Mouse (Mus musculus) liver, embryonic 15.5 days (tissue): ENCODE results near the gene Cdk20. TPM values are rescaled to one million over a fixed set of nuclear protein-coding genes. Genes with fewer than 3 reads are reported as not detected.

Source experiments
- ATAC-seq: fragments of 200-750 bp; cut with Nextera tagmentation; 2 replicates; pipeline ENCODE4 v1.8.0; 2017; ENCODE audit warnings: moderate number of reproducible peaks, mild to moderate bottlenecking, moderate library complexity; ENCODE audit not compliant: insufficient read depth
- H3K27ac ChIP-seq: fragments of 300-500 bp; sonication (generic); replicated peaks from 2 replicates; pipeline ENCODE4 v1.5.1; 2015; ENCODE audit warnings: mild to moderate bottlenecking, inconsistent platforms
- H3K27me3 ChIP-seq: fragments of 300-500 bp; sonication (generic); 2 replicates; pipeline ENCODE4 v1.6.1; 2015; ENCODE audit warnings: mild to moderate bottlenecking, inconsistent platforms
- H3K36me3 ChIP-seq: fragments of 300-500 bp; sonication (generic); replicated peaks from 2 replicates; pipeline ENCODE4 v1.6.1; 2015; ENCODE audit warnings: moderate library complexity, mild to moderate bottlenecking, inconsistent platforms
- H3K4me1 ChIP-seq: fragments of 300-500 bp; sonication (generic); replicated peaks from 2 replicates; pipeline ENCODE4 v1.6.1; 2015; ENCODE audit warnings: inconsistent platforms
- H3K4me2 ChIP-seq: fragments of 300-500 bp; sonication (generic); 2 replicates; pipeline ENCODE4 v1.6.1; 2015; ENCODE audit warnings: moderate library complexity, mild to moderate bottlenecking, inconsistent platforms
- H3K4me3 ChIP-seq: fragments of 300-500 bp; sonication (generic); replicated peaks from 2 replicates; pipeline ENCODE4 v1.5.1; 2015; ENCODE audit warnings: mild to moderate bottlenecking, inconsistent platforms
- H3K9ac ChIP-seq: fragments of 300-500 bp; sonication (generic); 2 replicates; pipeline ENCODE4 v1.6.1; 2015; ENCODE audit warnings: moderate library complexity, mild to moderate bottlenecking, inconsistent platforms
- H3K9me3 ChIP-seq: fragments of 300-500 bp; sonication (generic); replicated peaks from 2 replicates; pipeline ENCODE4 v1.6.1; 2016; ENCODE audit warnings: inconsistent platforms
- WGBS: fragments of 180-500 bp; shearing (Covaris S2); methylation state at CpG from one replicate; pipeline ENCODE4 v1.1.7; 2015; ENCODE audit warnings: mixed read lengths; ENCODE audit not compliant: insufficient replicate concordance; 5-methylcytosine and 5-hydroxymethylcytosine counted together
- polyA plus RNA-seq: library from polyadenylated mRNA; unstranded; fragments of >200 nt; fragmentation: Nextera tagmentation; extraction: Ambion mirVana; gene quantifications from 2 replicates; pipeline ENCODE4 v1.2.1, GENCODE M21; 2015

Cdk20 gene
- polyA plus RNA-seq, 1 experiment from 2014 or later, result 3.4 TPM

DNA sequence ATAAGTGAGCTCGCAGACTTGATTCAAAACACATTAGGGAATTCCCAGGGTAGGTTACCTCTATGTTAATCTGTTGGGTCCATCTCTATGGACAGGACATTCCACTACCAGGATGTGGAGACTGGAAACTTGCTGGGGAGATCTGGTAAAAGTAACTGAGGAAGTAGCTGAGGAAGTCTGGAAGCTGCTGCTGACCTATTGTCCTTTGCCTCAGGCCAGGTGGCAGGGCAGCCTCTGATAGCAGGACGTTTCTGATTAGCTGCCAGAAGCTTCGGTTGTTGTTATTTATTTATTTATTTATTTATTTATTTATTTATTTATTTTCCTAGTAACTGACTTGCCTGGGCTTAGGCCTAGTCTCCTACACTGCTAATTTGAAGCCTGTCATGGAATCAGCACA lies 28.6 kb upstream of the Cdk20 start:
- no peak overlapping the region for H3K9ac ChIP-seq
- no peak overlapping the region for H3K27ac ChIP-seq
- no peak overlapping the region for H3K4me2 ChIP-seq
- H3K4me3 ChIP-seq, result no peak overlapping the region
- no peak for ATAC-seq
- H3K27me3 ChIP-seq, result no peaks in the 10 kb centered on the region
- H3K4me1 ChIP-seq, result peaks cover 22% of the 10 kb centered on the region
- 38% methylated on average over 3 of the region's 3 CpGs for WGBS
- H3K36me3 ChIP-seq, result no peaks in the 10 kb centered on the region
- H3K9me3 ChIP-seq, result no peaks in the 10 kb centered on the region

DNA sequence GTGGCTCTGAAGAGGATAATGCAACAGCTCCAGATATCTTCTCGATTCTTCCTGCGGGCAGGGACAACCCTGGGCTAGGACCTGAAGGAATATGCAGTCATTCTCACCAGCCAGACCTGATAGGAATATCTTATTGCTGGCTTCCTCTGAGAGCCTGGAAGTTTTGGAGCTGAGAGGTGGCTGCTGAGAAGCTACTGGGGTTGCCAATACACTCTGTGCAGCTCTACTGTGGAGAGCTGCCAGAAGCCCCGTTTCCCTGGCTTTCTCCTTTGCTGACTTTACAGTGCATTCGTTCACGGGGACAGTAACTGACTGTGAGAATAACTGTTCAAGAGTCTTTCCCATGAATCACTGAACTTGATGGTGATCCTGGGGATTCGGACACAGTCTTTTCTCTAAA lies 26.6 kb upstream of the Cdk20 start:
- peaks cover 38% of the 10 kb centered on the region for H3K4me1 ChIP-seq
- H3K27ac ChIP-seq, result no peak overlapping the region
- H3K36me3 ChIP-seq, result no peaks in the 10 kb centered on the region
- no peak overlapping the region for H3K4me2 ChIP-seq
- H3K4me3 ChIP-seq, result no peak overlapping the region
- H3K27me3 ChIP-seq, result no peaks in the 10 kb centered on the region
- 76% methylated on average over 6 of the region's 6 CpGs for WGBS
- H3K9me3 ChIP-seq, result no peaks in the 10 kb centered on the region
- H3K9ac ChIP-seq, result no peak overlapping the region
- ATAC-seq, result no peak

DNA sequence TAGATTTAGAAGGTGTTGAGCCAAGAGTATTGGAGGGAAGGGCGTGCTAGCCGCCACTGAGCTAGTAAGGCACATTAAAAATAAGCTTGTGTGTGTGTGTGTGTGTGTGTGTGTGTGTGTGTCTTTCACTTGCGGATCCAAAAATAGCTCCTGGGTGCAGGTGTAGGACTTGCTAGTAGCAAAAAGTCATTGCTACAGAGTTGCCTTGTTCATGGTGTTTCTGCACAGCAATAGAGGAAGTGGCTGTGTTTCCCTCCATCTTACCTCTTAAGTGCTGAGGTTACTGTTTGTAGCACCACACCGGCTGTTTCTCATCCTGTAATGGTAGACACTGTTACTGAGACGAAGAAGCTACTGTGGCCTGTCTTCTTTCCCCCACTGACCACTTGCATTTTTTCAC lies 24.1 kb upstream of the Cdk20 start:
- Histone ChIP-seq H3K4me2 (no peak overlapping the region), H3K4me3 (no peak overlapping the region), H3K9ac (no peak overlapping the region), H3K9me3 (no peaks in the 10 kb centered on the region), H3K27ac (no peak overlapping the region), H3K36me3 (no peaks in the 10 kb centered on the region), H3K27me3 (no peaks in the 10 kb centered on the region), H3K4me1 (peaks cover 45% of the 10 kb centered on the region)
- 70% methylated on average over 5 of the region's 5 CpGs for WGBS
- ATAC-seq, result no peak

DNA sequence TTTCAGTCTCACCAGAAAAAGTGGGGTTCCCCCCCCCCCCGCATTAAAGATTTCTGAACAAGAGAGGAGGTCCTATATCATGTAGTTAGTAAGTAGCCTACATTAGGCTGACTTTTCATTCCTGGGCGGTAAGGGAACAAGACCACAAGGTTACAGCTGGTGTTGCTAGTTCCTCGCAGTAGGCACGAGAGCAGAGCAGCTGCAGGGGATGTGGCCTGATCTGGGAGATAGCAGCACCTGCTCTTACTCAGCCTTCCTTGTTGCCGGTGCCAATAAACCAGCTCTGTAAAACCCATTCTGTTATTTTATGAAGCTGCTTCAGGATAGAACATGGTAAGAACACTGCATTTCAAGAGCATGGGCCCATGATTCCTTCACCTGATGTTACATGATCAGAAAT lies 21.5 kb upstream of the Cdk20 start:
- no peaks in the 10 kb centered on the region for H3K36me3 ChIP-seq
- peak overlapping the region; percentile 68 for H3K27ac ChIP-seq
- no peaks in the 10 kb centered on the region for H3K9me3 ChIP-seq
- H3K27me3 ChIP-seq, result no peaks in the 10 kb centered on the region
- 18% methylated on average over 5 of the region's 5 CpGs for WGBS
- H3K4me3 ChIP-seq, result no peak overlapping the region
- H3K4me2 ChIP-seq, result peak overlapping the region; percentile 36
- peaks cover 51% of the 10 kb centered on the region for H3K4me1 ChIP-seq
- peak; percentile 68 for ATAC-seq
- H3K9ac ChIP-seq, result no peak overlapping the region

DNA sequence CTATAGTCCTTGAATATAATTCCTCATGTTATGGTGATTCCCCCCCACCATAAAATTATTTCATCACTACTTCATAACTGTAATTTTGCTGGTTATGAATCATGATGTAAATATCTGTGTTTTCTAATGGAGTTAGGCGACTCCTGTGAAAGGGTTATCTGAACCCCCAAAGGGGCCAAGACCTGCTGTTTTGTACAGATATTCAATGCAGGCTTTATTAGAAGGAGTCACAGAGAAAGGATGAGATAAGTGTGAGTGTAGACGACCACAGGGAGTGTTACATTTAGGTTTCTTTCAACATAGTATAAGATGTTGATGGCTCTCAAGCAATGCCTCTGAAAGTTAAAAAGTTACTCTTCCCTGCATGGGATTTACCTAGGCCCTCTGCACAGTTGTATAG lies 20.8 kb upstream of the Cdk20 start:
- H3K9ac ChIP-seq, result no peak overlapping the region
- peak; percentile 84 for ATAC-seq
- WGBS, result 19% methylated on average over 2 of the region's 2 CpGs

DNA sequence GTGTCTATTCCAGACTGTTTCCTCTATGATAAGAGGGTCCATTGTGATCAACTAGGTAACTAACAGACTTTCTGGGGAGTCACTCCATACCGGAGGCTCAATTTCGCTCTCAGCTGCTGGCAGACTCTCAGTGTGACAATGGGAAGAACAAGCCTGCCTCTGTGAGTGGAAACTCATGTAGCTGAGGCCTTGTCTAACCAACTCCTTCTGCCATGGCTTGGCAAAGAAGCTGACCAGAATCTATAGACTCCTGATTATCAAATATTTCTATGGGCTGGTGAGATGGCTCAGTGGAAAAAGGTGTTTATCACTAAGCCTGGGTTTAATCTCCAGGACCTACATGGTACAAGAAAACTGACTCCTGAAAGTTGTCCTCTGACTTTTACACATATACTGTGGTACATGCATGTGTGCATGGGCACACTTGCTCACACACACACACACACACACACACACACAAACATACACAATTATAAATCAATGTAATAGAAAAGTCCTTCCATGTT lies 19.3 kb upstream of the Cdk20 start:
- WGBS, result 17% methylated on average over 2 of the region's 2 CpGs
- Histone ChIP-seq H3K27ac (peak overlapping the region; percentile 68), H3K27me3 (no peaks in the 10 kb centered on the region), H3K36me3 (no peaks in the 10 kb centered on the region), H3K4me2 (no peak overlapping the region), H3K4me1 (peaks cover 51% of the 10 kb centered on the region), H3K4me3 (no peak overlapping the region), H3K9me3 (no peaks in the 10 kb centered on the region), H3K9ac (no peak overlapping the region)
- ATAC-seq, result peak; percentile 38; the same call in 1 of the 2 replicates

More for the DNA sequence above, 20.8 kb upstream of the Cdk20 start:
- no peaks in the 10 kb centered on the region for H3K9me3 ChIP-seq
- no peak overlapping the region for H3K4me3 ChIP-seq
- peaks cover 51% of the 10 kb centered on the region for H3K4me1 ChIP-seq
- H3K27ac ChIP-seq, result peak overlapping the region; percentile 68
- H3K36me3 ChIP-seq, result no peaks in the 10 kb centered on the region
- H3K4me2 ChIP-seq, result peak overlapping the region; percentile 36
- no peaks in the 10 kb centered on the region for H3K27me3 ChIP-seq

DNA sequence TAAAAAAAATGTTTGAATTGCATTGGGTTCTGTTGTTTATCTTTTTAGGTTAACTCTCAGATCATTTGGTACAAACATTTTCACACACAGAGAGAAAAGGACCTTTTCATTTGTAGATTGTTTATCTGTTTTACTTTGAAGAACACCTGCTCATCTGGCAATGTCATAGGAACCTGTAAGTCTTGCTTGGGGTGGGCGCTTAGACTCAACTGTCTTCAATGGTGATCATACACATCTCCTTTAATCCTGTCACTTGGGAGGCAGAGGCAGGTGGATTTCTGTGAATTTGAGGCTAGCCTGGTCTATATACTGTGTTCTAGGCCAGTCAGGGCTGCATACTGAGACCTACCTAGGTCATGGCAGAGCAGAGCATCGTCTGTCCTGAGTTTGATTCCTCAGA lies 16.5 kb upstream of the Cdk20 start:
- Histone ChIP-seq H3K27ac (no peak overlapping the region), H3K9me3 (no peaks in the 10 kb centered on the region), H3K9ac (no peak overlapping the region), H3K4me3 (no peak overlapping the region), H3K36me3 (no peaks in the 10 kb centered on the region), H3K4me2 (no peak overlapping the region), H3K27me3 (no peaks in the 10 kb centered on the region), H3K4me1 (peaks cover 32% of the 10 kb centered on the region)
- no peak for ATAC-seq
- whole genome bisulfite sequencing, result 74% methylated on average over 2 of the region's 2 CpGs

DNA sequence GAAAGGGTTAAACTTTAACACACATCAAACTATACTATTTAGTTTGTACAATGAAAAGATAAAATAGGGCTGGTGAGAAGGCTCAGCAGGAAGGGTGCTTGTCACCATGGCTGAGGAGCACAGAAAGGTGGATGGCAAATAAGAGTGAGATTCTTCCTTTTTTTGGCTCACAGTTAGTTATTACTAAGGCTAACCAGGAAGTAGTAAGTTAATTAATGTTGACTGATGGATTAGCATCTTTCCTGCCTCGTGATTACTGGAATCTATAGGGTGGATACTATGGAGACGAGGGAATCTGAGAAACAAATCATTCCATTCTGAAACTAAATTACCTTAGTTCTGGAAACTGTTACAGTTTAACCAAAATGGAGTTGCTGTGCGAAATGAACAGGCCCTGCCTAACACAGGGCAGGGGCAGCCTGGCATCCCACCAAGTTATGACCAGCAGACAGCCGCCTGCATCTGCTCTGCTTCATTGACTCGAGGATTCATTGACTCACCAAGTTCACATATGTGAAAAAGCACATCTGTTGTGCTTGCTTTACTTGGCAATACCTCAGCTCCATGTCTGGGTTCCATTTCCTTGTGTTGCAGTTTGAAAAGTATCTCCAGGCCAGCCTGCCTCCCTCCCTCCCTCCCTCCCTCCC lies 15.0 kb upstream of the Cdk20 start:
- ATAC-seq, result no peak
- WGBS, result 64% methylated on average over 5 of the region's 5 CpGs

DNA sequence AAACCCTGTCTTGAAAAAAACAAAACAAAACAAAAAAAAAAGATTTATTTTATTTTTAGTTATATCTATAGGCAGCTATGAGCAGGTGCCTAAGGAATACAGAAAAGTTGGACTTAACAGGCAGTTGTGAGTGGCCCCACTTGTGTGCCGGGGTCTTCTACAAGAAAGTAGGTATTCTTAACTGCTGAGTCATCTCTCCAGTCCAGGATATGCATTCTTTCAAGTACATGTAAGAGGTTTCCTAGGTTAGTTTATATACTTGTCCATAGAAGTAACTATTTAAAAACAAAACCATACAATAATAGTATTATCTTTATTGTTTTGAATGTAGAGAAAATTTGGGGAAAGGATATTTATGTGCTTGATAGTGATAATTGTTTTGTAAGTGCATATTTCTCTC lies 11.3 kb upstream of the Cdk20 start:
- H3K4me2 ChIP-seq, result no peak overlapping the region
- no peak for ATAC-seq
- no peaks in the 10 kb centered on the region for H3K27me3 ChIP-seq
- H3K27ac ChIP-seq, result no peak overlapping the region
- 43% methylated on average over 1 of the region's 1 CpGs for WGBS
- H3K36me3 ChIP-seq, result no peaks in the 10 kb centered on the region
- peaks cover 4% of the 10 kb centered on the region; the same call in 1 of the 2 replicates for H3K4me1 ChIP-seq
- no peaks in the 10 kb centered on the region for H3K9me3 ChIP-seq
- no peak overlapping the region for H3K9ac ChIP-seq
- no peak overlapping the region for H3K4me3 ChIP-seq

More for the DNA sequence above, 15.0 kb upstream of the Cdk20 start:
- no peak overlapping the region for H3K27ac ChIP-seq
- no peaks in the 10 kb centered on the region for H3K9me3 ChIP-seq
- H3K4me2 ChIP-seq, result no peak overlapping the region
- no peak overlapping the region for H3K4me3 ChIP-seq
- H3K27me3 ChIP-seq, result no peaks in the 10 kb centered on the region
- no peaks in the 10 kb centered on the region for H3K36me3 ChIP-seq
- H3K4me1 ChIP-seq, result peaks cover 23% of the 10 kb centered on the region
- H3K9ac ChIP-seq, result no peak overlapping the region

DNA sequence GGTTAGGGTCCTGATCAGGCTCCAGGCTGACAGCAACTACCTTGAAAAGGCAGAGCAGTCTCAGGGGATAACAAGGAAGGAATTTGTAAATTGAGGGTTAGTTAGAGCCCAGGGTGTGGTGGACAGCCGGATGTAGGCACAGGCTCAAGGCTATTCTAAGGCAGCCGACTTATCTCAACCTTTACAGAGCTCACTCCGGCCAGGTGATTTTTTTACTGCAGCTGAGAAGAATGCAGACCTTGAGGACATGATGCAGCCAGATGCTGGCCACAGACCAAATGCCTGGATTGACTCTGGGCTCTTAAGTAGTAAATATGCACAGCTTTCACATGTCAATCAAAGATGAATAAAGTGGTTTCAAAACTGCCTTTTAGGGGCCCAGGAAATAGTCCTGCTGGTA lies 10.7 kb upstream of the Cdk20 start:
- no peaks in the 10 kb centered on the region for H3K36me3 ChIP-seq
- no peak overlapping the region for H3K27ac ChIP-seq
- H3K4me2 ChIP-seq, result no peak overlapping the region
- H3K9ac ChIP-seq, result no peak overlapping the region
- H3K27me3 ChIP-seq, result no peaks in the 10 kb centered on the region
- ATAC-seq, result no peak
- H3K9me3 ChIP-seq, result no peaks in the 10 kb centered on the region
- 21% methylated on average over 3 of the region's 3 CpGs for WGBS
- H3K4me1 ChIP-seq, result peaks cover 4% of the 10 kb centered on the region; the same call in 1 of the 2 replicates
- H3K4me3 ChIP-seq, result no peak overlapping the region

DNA sequence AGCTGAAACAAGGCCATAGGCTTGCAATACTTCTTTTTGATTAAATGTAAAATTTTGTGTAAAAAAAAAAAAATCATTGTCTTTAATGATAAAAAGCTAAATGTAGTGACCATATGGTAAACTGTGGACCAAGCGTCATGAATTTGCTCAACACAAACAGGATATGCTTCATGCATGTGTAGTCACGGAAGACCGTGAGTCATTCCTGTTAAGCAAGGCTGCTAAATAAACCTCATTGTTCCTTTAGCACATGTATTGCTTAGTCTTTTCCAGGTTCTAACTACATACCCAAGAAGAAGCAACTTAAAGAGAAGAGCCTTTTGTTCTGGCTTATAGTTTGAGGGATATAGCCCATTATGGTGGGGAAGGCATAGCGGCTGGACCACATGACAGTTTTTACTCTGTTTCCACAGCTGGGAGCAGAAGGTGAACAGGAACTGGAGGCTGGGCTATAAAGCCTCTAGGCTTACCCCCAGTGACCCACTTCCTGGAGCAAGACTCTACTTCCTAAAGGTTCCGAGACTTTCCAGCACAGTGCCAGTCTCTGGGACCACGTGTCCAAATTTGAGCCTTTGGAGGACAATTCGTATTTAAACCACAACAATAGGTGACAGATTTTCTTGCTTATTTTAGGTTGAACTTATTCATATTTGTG lies 10.0 kb upstream of the Cdk20 start:
- Histone ChIP-seq H3K36me3 (no peaks in the 10 kb centered on the region), H3K9me3 (no peaks in the 10 kb centered on the region), H3K4me1 (peaks cover 4% of the 10 kb centered on the region; the same call in 1 of the 2 replicates), H3K4me3 (no peak overlapping the region), H3K27me3 (no peaks in the 10 kb centered on the region), H3K9ac (no peak overlapping the region), H3K27ac (no peak overlapping the region), H3K4me2 (no peak overlapping the region)
- WGBS, result 75% methylated on average over 7 of the region's 7 CpGs
- no peak; the same call in 1 of the 2 replicates for ATAC-seq
